Mouse (Mus musculus) layer of hippocampus, adult 18-20 months (tissue): ENCODE results near the gene Ptprb. TPM values are rescaled to one million over a fixed set of nuclear protein-coding genes. Genes with fewer than 3 reads are reported as not detected.

ENCODE experiments used
- DNase-seq, 2 experiments: peaks; one replicate each; pipeline ENCODE4 v3.0.0; 2022; ENCODE audit warnings: low spot score in 2 of 2
- total RNA-seq, 2 experiments: library from RNA; stranded (reverse); gene quantifications; 2 replicates each; pipeline ENCODE4 v1.2.3; 2021

The Ptprb gene
- total RNA-seq, 2 experiments from 2014 or later = 11.5 to 11.7 TPM

- DNase-seq = no peak
These were observed 21.1 kb downstream of the Ptprb start for GRCm38 (mm10) chr10:116296439-116296838.

- DNase-seq = no peak
These were observed 22.5 kb downstream of the Ptprb start for GRCm38 (mm10) chr10:116297854-116298253.

GRCm38 (mm10) chr10:116300824-116301223, 25.5 kb downstream of the Ptprb start:
- DNase-seq = no peak

- DNase-seq = no peak
These were observed 25.9 kb downstream of the Ptprb start for GRCm38 (mm10) chr10:116301258-116301657.

GRCm38 (mm10) chr10:116304355-116304754, 29.0 kb downstream of the Ptprb start:
- DNase-seq = no peak

GRCm38 (mm10) chr10:116309460-116309859, 34.1 kb downstream of the Ptprb start:
- no peak for DNase-seq

GRCm38 (mm10) chr10:116310516-116311210, 35.3 kb downstream of the Ptprb start:
- DNase-seq = no peak

- peak; percentile 63 to 89 for DNase-seq
These were observed 43.9 kb downstream of the Ptprb start for GRCm38 (mm10) chr10:116319246-116319645.

- DNase-seq = no peak
These were observed 53.8 kb downstream of the Ptprb start for GRCm38 (mm10) chr10:116329086-116329485.

- DNase-seq = peak; percentile 65 to 89
These were observed 55.1 kb downstream of the Ptprb start for GRCm38 (mm10) chr10:116330458-116330857.

- DNase-seq = no peak
These were observed 55.7 kb downstream of the Ptprb start for GRCm38 (mm10) chr10:116330961-116331510.

GRCm38 (mm10) chr10:116333666-116334065, 58.3 kb downstream of the Ptprb start:
- no peak for DNase-seq

- no peak for DNase-seq
These were observed 58.8 kb downstream of the Ptprb start for GRCm38 (mm10) chr10:116334120-116334519.

GRCm38 (mm10) chr10:116335328-116335727, 60.0 kb downstream of the Ptprb start:
- DNase-seq = no peak

- no peak for DNase-seq
These were observed 65.9 kb downstream of the Ptprb start for GRCm38 (mm10) chr10:116341194-116341593.

- DNase-seq = no peak
These were observed 71.4 kb downstream of the Ptprb start for GRCm38 (mm10) chr10:116346618-116347184.

- DNase-seq = no peak
These were observed 73.7 kb downstream of the Ptprb start for GRCm38 (mm10) chr10:116349004-116349403.

GRCm38 (mm10) chr10:116350532-116350931, 75.2 kb downstream of the Ptprb start:
- no peak for DNase-seq

GRCm38 (mm10) chr10:116354372-116354771, 79.0 kb downstream of the Ptprb start:
- no peak for DNase-seq

- DNase-seq = peak; percentile 7 to 52
These were observed 86.9 kb downstream of the Ptprb start for GRCm38 (mm10) chr10:116362181-116362580.

- DNase-seq = no peak
These were observed 87.3 kb downstream of the Ptprb start for GRCm38 (mm10) chr10:116362645-116363044.

- no peak for DNase-seq
These were observed 89.4 kb downstream of the Ptprb start for GRCm38 (mm10) chr10:116364759-116365158.
